Mouse (Mus musculus) thymus, adult 2 months (tissue): Measurements from ENCODE around the gene D430041D05Rik.

Experiments used
- CTCF ChIP-seq: fragments of 200-500 bp; IDR thresholded peaks from 2 replicates; pipeline ENCODE4 v1.5.1; 2012; ENCODE audit warnings: mild to moderate bottlenecking, control low read depth, low read length, moderate library complexity, borderline replicate concordance; ENCODE audit not compliant: control insufficient read depth, poor library complexity, insufficient read depth; ENCODE audit errors: extremely low read depth
- POLR2A ChIP-seq: fragments of 200-500 bp; IDR thresholded peaks from 2 replicates; pipeline ENCODE4 v1.6.1; 2012; ENCODE audit warnings: mild to moderate bottlenecking, low read length, control low read depth, moderate library complexity; ENCODE audit not compliant: control insufficient read depth, poor library complexity, insufficient read depth; ENCODE audit errors: extremely low read depth

DNA sequence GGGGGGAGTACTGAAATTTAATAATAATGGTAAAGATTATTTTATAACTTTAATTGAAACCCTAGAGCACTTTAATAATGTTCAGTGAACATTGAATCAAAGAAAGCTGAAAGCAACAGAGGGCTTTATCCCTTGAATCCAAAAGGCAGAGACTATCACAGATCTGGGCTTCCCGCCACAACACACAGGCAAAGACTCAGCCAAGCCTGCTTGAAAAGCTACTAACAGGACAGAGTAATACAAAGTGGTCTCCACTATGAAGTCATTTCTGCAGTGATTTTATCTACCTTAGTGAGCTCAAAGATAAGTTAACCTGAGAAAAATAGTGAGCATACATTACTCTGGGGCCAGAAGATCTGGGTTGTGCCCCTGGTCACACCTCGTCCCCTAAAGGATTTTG, 128.0 kb downstream of the D430041D05Rik start:
- TF ChIP-seq CTCF: no peak
- TF ChIP-seq POLR2A: no peak
